Mouse (Mus musculus): ENCODE results near the gene Tango6.

DNA sequence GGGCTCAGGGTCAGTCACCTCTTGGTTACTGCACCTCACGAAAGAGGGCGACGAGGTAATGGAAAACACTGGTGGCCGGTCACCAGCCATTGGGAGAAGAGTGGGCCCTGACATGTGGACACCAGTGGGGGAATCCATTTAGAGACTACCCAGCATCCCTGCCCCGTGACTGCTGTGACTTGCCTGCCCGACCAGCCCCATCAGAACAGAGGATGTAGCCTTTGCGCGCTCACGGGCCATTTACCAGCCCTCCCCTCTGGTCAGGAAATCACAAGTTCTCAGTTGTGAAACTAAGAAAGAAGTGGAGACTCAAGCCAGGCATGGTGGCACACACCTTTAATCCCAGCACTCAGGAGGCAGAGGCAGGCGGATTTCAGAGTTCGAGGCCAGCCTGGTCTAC lies 118.4 kb downstream of the Tango6 start:
- TF ChIP-seq CTCF (IDR thresholded peaks at IDR 0.05; ENCODE audit: insufficient read depth, low read length) (no peak), POLR2A (IDR thresholded peaks at IDR 0.05; ENCODE audit: borderline replicate concordance, extremely low read depth, low read depth, low read length) (no peak)

Data from lung, adult 2 months (tissue).